Mouse (Mus musculus) liver, adult 2 months (tissue): ENCODE measurements around the gene Mylk4.

Experiments used
- CTCF ChIP-seq: fragments of 200-500 bp; IDR thresholded peaks from 2 replicates; pipeline ENCODE4 v1.5.1; 2011; ENCODE audit warnings: low read depth, low read length, control low read depth
- POLR2A ChIP-seq: fragments of 200-500 bp; IDR thresholded peaks from 2 replicates; pipeline ENCODE4 v1.6.1; 2011; ENCODE audit warnings: low read length, control low read depth; ENCODE audit not compliant: insufficient read depth; ENCODE audit errors: extremely low read depth

GRCm38 (mm10) chr13:32731283-32731682, 52.5 kb downstream of the Mylk4 start:
- TF ChIP-seq POLR2A, result no peak
- no peak for TF ChIP-seq CTCF
